Mouse (Mus musculus): Measurements from ENCODE around the gene Tm7sf2. TPM values are rescaled to one million over a fixed set of nuclear protein-coding genes. Genes with fewer than 3 reads are reported as not detected.

The Tm7sf2 gene
- polyA plus RNA-seq, 1 experiment = 18.5 TPM

DNA sequence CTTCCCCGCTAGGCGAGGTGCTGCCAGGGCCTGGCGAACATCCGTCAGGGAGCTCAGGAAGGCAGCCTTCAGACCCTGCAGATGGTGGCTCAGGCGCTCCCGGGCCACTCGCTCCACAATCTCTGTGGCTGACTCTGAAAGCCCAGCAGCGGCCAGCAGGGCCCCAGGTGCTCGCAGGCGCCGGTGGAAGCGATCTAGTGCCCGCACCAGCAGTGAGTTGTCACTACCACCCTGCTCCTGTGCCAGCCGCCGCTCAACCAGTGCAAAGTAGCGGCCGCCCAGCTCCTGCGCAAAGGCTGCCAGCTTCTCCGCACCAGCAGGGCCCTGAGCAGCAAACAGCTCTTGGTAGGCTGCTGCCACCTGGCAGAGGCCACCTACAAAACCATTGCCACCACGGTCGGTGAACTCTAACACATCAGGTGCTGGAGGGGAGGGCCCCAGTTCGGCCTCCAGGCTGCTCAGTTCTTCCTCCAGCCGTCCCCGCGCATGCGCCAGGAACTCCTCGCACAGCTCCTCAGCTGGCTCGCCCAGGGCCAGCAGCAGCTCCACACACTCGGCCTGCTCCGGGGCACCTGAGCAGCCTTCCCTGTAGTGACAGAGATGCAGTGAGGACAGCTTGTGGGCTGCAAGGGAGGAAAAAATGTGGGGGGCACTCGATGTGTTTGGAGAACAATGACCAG is 2.5 kb upstream of the Tm7sf2 start:
- no peaks in the 10 kb centered on the region for H3K4me1 ChIP-seq (ENCODE audit: control insufficient read depth, insufficient read depth, low read length)
- no peak overlapping the region for H3K4me3 ChIP-seq (ENCODE audit: insufficient read depth, low read length)
- TF ChIP-seq POLR2A (IDR thresholded peaks at IDR 0.05; ENCODE audit: low read depth, low read length) (no peak), CTCF (IDR thresholded peaks at IDR 0.05; ENCODE audit: borderline replicate concordance, insufficient read depth, low read length) (no peak)
- H3K27ac ChIP-seq (ENCODE audit: insufficient read depth, low read length) = no peak overlapping the region

DNA sequence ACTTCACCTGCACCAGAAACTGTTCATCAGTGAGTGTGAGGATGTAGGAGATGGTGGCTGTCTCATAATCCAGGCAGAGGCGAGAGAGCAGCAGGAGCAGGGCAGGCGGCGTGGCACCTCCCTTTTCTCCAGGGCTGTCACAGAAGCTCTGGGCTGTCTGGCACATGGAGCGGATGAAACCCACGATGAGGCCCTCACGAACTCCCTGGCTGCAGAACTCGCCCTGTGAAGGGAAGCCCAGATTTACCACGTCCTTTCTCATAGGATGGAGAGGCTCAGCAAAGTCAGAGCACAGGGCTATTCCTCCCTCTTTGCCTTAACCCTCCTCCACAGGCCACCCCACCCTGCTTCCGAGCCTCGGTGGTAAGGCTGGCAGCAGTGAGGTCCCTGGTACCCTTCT is 1.7 kb upstream of the Tm7sf2 start:
- H3K4me3 ChIP-seq (ENCODE audit: insufficient read depth, low read length) = no peak overlapping the region

GRCm38 (mm10) chr19:6068951-6069350 is 778 bp upstream of the Tm7sf2 start:
- no peaks in the 10 kb centered on the region for H3K4me1 ChIP-seq (ENCODE audit: control insufficient read depth, insufficient read depth, low read length)
- no peak overlapping the region for H3K4me3 ChIP-seq (ENCODE audit: insufficient read depth, low read length)
- TF ChIP-seq POLR2A (IDR thresholded peaks at IDR 0.05; ENCODE audit: low read depth, low read length) (no peak), CTCF (IDR thresholded peaks at IDR 0.05; ENCODE audit: borderline replicate concordance, insufficient read depth, low read length) (no peak)
- no peak overlapping the region for H3K27ac ChIP-seq (ENCODE audit: insufficient read depth, low read length)

More for the DNA sequence above, 1.7 kb upstream of the Tm7sf2 start:
- TF ChIP-seq CTCF (IDR thresholded peaks at IDR 0.05; ENCODE audit: borderline replicate concordance, insufficient read depth, low read length) (no peak), POLR2A (IDR thresholded peaks at IDR 0.05; ENCODE audit: low read depth, low read length) (no peak)
- Histone ChIP-seq H3K27ac (ENCODE audit: insufficient read depth, low read length) (no peak overlapping the region), H3K4me1 (ENCODE audit: control insufficient read depth, insufficient read depth, low read length) (no peaks in the 10 kb centered on the region)

- TF ChIP-seq POLR2A (IDR thresholded peaks at IDR 0.05; ENCODE audit: low read depth, low read length) (no peak), CTCF (IDR thresholded peaks at IDR 0.05; ENCODE audit: borderline replicate concordance, insufficient read depth, low read length) (peak; percentile 91)
- peak overlapping the region; percentile 56 for H3K4me3 ChIP-seq (ENCODE audit: insufficient read depth, low read length)
- H3K27ac ChIP-seq (ENCODE audit: insufficient read depth, low read length) = 0 out of 2 replicates have a peak overlapping the region, but pooled peaks have one; percentile 1
- no peaks in the 10 kb centered on the region for H3K4me1 ChIP-seq (ENCODE audit: control insufficient read depth, insufficient read depth, low read length)
Observed at GRCm38 (mm10) chr19:6067011-6067723, 1.0 kb downstream of the Tm7sf2 start.

GRCm38 (mm10) chr19:6066571-6066970 is 1.6 kb downstream of the Tm7sf2 start:
- peak overlapping the region; percentile 56 for H3K4me3 ChIP-seq (ENCODE audit: insufficient read depth, low read length)
- TF ChIP-seq CTCF (IDR thresholded peaks at IDR 0.05; ENCODE audit: borderline replicate concordance, insufficient read depth, low read length) = no peak
- TF ChIP-seq POLR2A (IDR thresholded peaks at IDR 0.05; ENCODE audit: low read depth, low read length) = no peak
- no peaks in the 10 kb centered on the region for H3K4me1 ChIP-seq (ENCODE audit: control insufficient read depth, insufficient read depth, low read length)
- H3K27ac ChIP-seq (ENCODE audit: insufficient read depth, low read length) = no peak overlapping the region

- TF ChIP-seq POLR2A (IDR thresholded peaks at IDR 0.05; ENCODE audit: low read depth, low read length) (no peak; the same call in 1 of the 2 replicates), CTCF (IDR thresholded peaks at IDR 0.05; ENCODE audit: borderline replicate concordance, insufficient read depth, low read length) (no peak)
- H3K4me1 ChIP-seq (ENCODE audit: control insufficient read depth, insufficient read depth, low read length) = peaks cover 4% of the 10 kb centered on the region; the same call in 1 of the 2 replicates
- no peak overlapping the region for H3K4me3 ChIP-seq (ENCODE audit: insufficient read depth, low read length)
- H3K27ac ChIP-seq (ENCODE audit: insufficient read depth, low read length) = no peak overlapping the region
Observed at GRCm38 (mm10) chr19:6063081-6063480, 5.1 kb downstream of the Tm7sf2 start.

DNA sequence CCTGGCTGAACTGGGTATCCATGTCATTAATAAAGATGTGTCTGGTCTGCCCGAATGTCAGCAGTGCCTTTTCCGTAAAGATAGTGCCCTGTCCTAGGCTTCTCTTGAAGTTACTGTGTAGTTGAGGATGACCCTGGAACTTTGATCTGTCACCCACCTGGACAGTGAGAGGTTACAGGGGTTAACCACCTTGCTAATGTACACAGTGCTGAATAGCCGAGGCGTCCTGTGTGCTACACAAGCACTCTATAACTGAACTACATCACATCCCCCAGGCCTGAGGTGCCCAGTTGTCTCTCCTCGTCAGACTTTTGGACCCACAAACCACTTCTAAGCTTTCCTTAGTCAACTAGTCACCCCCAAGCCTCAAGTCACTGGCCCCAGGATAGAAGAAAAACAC is 5.8 kb downstream of the Tm7sf2 start:
- H3K4me1 ChIP-seq (ENCODE audit: control insufficient read depth, insufficient read depth, low read length) = peaks cover 4% of the 10 kb centered on the region; the same call in 1 of the 2 replicates
- TF ChIP-seq CTCF (IDR thresholded peaks at IDR 0.05; ENCODE audit: borderline replicate concordance, insufficient read depth, low read length) (no peak), POLR2A (IDR thresholded peaks at IDR 0.05; ENCODE audit: low read depth, low read length) (0 out of 2 replicates have a peak, but pooled peaks have one; percentile 4)
- peak overlapping the region; percentile 60 for H3K4me3 ChIP-seq (ENCODE audit: insufficient read depth, low read length)
- no peak overlapping the region for H3K27ac ChIP-seq (ENCODE audit: insufficient read depth, low read length)

DNA sequence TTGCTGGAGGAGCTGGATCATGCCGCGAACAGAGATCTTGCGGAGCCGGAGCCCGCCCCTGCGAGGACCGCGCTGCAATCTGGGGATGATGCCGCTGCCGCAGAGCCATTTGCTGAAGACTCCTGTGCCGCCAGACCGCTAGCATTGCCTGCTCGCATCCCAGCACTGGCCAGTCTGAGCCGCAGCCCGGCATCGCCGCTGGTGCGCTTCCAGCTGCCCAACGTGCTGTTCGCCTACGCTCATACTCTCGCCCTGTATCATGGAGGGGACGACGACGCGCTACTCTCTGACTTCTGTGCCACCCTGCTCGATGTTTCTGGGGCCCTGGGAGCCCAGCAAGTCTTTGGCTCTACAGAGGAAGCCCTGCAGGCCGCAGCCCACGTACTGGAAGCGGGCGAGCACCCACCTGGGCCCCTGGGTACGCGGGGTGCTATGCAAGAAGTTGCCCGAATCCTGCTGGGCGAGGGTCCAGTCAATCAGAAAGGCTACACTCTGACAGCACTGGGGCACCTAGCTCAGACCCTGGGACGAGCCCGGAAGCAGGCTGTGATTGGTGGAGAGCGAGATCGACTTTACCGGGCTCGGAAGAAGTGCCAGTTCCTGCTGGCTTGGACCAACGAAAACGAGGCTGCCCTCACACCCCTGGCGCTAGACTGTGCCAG is 6.4 kb downstream of the Tm7sf2 start:
- Histone ChIP-seq H3K27ac (ENCODE audit: insufficient read depth, low read length) (peak overlapping the region; percentile 82), H3K4me3 (ENCODE audit: insufficient read depth, low read length) (peak overlapping the region; percentile 60), H3K4me1 (ENCODE audit: control insufficient read depth, insufficient read depth, low read length) (peaks cover 4% of the 10 kb centered on the region; the same call in 1 of the 2 replicates)
- TF ChIP-seq POLR2A (IDR thresholded peaks at IDR 0.05; ENCODE audit: low read depth, low read length) (peak; percentile 46; the same call in 1 of the 2 replicates), CTCF (IDR thresholded peaks at IDR 0.05; ENCODE audit: borderline replicate concordance, insufficient read depth, low read length) (no peak)

GRCm38 (mm10) chr19:6061021-6061533 is 7.1 kb downstream of the Tm7sf2 start, which contains the start of gene Znhit2:
Znhit2 (plus strand) TSS chr19:6061192.
- TF ChIP-seq POLR2A (IDR thresholded peaks at IDR 0.05; ENCODE audit: low read depth, low read length) (peak; percentile 68), CTCF (IDR thresholded peaks at IDR 0.05; ENCODE audit: borderline replicate concordance, insufficient read depth, low read length) (no peak)
- H3K27ac ChIP-seq (ENCODE audit: insufficient read depth, low read length) = peak within 1 kb of the TSS; percentile 84
- H3K4me1 ChIP-seq (ENCODE audit: control insufficient read depth, insufficient read depth, low read length) = peaks cover 4% of the 10 kb centered on the region; the same call in 1 of the 2 replicates

More at GRCm38 (mm10) chr19:6061021-6061533, 7.1 kb downstream of the Tm7sf2 start, which contains the start of gene Znhit2:
- peak within 1 kb of the TSS; percentile 60 for H3K4me3 ChIP-seq (ENCODE audit: insufficient read depth, low read length)

All from embryonic fibroblast, embryonic 13.5 days (primary cell).